Mouse (Mus musculus) heart, postnatal 36 days (tissue): ENCODE measurements around the gene Hoxc11. TPM values are rescaled to one million over a fixed set of nuclear protein-coding genes. Genes with fewer than 3 reads are reported as not detected.

ENCODE experiments used
- DNase-seq, 2 experiments: peaks; one replicate each; pipeline ENCODE4 v3.0.0; 2021 to 2022
- intact Hi-C: fragments of 180-260 bp; cut with DNase I; formaldehyde crosslinking; loops from one replicate; pipeline ENCODE4 v1.15.1; 2025
- total RNA-seq, 2 experiments: library from RNA; stranded (reverse); gene quantifications; 2 replicates each; pipeline ENCODE4 v1.2.3; 2021

Gene Hoxc11
- total RNA-seq: not detected

DNA sequence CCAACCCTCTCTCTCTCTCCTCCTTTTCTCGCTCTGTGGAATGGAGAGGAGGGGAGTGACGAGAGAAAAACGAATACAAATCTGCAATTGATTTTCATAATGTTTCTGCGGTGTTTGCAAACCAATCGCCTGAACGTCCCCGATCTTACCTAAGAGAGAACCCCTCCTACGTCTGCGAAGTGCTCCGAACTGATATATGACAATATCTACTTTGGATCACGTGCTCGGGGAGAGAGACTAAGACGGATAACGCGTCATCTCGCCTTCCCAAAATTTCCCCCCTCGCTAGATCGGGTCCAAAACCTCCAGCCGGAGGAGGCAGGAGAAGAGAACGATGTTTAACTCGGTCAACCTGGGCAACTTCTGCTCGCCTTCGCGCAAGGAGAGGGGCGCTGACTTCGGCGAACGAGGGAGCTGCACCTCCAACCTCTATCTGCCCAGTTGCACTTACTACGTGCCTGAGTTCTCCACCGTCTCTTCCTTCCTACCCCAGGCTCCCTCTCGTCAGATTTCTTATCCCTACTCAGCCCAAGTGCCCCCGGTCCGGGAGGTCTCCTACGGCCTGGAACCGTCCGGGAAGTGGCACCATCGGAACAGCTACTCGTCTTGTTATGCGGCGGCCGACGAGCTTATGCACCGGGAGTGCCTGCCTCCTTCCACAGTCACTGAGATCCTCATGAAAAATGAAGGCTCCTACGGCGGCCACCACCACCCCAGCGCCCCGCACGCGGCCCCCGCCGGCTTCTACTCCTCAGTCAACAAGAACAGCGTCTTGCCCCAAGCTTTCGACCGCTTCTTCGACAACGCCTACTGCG is at the start of gene Hoxc11:
TSS of gene Hoxc11 (plus strand) at position 236 of the 815 bp plus-strand sequence.
- no peak for DNase-seq
- intact Hi-C loops: no loop called here

GRCm38 (mm10) chr15:102904946-102905345 is 49.3 kb upstream of the Hoxc11 start:
- intact Hi-C loops: no loop called here

GRCm38 (mm10) chr15:102909536-102909935 is 44.7 kb upstream of the Hoxc11 start:
- DNase-seq: no peak
- intact Hi-C loops: no loop called here

More at GRCm38 (mm10) chr15:102904946-102905345, 49.3 kb upstream of the Hoxc11 start:
- DNase-seq: no peak

GRCm38 (mm10) chr15:102910038-102910437 is 44.2 kb upstream of the Hoxc11 start:
- intact Hi-C loops: no loop called here
- DNase-seq: no peak

DNA sequence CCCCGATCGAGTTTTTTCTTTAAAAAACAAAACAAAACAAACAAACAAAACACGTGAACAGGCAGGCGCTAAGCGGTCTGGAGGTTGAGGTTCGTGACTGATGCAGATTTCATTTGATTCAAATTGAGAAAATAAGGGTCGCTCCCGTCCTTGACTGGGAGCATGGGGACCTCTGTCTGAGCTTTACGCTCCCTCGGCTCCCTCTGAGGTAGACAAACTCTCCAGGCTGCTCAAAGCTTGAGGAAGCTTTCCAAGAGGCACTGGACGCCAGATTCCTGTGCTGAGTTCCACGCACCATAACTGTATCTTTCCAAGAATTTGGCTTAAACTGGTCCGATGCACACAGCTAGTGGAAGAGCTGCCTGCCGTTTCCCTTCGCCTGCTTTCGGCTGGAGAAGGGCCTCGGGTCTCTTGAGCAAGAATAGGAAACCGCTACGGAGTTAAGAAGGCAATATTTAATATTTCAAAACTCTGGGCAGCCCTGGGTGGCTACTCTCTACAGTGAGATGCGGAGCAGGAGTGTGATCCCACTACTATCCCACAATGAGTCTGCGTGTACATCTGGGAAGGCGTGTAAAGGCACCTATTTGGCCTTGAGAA is 43.6 kb upstream of the Hoxc11 start:
- DNase-seq: no peak
- intact Hi-C loops: no loop called here

DNA sequence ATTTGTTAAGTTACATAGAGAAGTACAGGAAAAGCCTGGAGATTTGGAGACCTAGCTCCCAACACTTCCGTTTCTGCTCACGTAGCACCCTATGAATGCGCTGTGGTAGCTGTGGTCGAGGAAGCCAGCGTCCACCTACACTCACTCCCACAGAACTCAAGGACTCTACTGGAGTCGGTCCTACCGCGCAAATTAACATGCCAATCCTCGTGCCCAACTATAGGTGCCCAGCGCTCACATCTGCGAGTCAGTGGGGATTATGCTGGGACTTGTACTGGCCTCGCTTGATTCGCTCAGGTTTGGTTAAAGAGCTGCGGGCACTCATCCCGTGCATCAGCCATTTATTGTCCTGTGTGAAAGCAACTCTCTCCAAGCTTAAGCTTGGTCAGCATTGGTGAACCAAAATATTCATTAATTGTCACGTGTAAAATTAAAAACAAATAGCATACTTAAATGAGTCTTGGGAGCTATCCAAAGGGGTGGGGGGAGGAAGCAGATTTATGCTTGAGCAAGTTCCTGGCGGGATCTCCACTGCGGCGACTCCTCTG is 41.1 kb upstream of the Hoxc11 start:
- no peak for DNase-seq
- intact Hi-C loops: no loop called here

GRCm38 (mm10) chr15:102917972-102918572 is 36.2 kb upstream of the Hoxc11 start:
- no peak for DNase-seq
- intact Hi-C loops: no loop called here

GRCm38 (mm10) chr15:102918611-102919265 is 35.5 kb upstream of the Hoxc11 start:
- no peak for DNase-seq
- intact Hi-C loops: no loop called here

GRCm38 (mm10) chr15:102919336-102920180 is 34.7 kb upstream of the Hoxc11 start:
- no peak for DNase-seq
- intact Hi-C loops: loop anchor here (5.0 kb wide), 1 partner anchor 113 kb away; no protein-coding TSS in a partner anchor

GRCm38 (mm10) chr15:102920619-102921018 is 33.6 kb upstream of the Hoxc11 start:
- DNase-seq: peak in 1 of 2 experiments; percentile 22
- intact Hi-C loops: loop anchor here (5.0 kb wide), 1 partner anchor 112 kb away; no protein-coding TSS in a partner anchor

- intact Hi-C loops: loop anchor here (5.0 kb wide), 1 partner anchor 111 kb away; no protein-coding TSS in a partner anchor
Observed at GRCm38 (mm10) chr15:102921053-102922011, 32.9 kb upstream of the Hoxc11 start, which contains the start of gene Hoxc13. Gene Hoxc13 (plus strand): TSS chr15:102921103.

DNA sequence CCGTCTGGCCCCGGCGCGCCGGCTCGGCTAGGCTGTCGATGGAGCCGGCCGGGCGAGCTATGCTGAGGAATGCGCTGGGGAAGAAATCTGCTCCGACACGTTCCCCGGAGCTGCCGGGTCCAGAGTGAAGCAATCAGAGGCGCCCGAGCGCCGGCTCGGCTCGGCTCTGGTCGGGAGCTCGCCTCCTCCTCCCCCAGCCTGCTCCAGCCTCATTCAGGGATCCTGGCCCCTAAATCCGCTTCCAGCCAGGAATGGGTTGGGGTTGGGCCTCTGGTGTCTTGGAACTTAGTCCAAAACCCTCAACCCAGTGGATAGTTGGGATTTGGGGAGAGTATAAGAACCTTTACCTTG is 32.2 kb upstream of the Hoxc11 start:
- DNase-seq: no peak

More at GRCm38 (mm10) chr15:102921053-102922011, 32.9 kb upstream of the Hoxc11 start, which contains the start of gene Hoxc13:
- no peak for DNase-seq

DNA sequence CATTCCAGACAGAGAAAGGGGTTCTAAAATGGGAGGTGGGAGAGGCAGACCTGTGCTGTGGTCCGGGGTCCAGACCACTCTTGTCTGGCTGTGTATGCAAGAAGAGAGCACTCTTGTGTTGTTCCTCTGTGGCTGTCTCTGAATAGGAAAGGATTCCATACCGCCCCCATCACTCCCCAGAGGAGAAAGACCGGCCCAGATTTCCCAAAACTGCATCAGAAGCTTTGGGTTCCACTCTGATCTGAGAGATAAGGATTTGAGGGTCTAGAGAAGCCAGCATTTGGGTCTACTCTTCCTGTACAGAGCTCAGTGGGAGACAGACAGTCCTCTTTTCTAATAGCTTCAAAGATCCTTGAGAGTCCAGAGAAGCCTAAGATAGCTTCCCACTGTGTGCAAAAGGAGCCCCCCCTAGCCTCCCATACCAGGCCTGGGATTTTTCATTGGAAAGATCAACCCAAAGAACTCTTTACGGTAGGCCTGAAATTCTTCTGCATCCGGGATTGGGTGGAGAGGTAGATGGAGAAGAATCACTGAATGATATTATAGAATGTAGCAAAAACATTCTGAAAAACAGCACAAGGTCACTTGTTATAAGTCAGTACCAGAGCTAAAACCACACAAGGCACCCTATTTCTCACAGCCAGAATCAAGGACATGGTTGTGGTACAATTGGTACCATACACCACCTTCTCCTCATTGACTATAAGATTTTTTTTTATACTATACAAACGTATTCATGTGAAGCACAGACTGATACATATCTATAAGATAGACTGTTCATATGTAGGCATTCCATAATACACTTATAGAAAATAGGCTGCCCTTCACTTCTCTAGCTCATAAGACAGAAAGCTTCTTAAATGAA is 31.4 kb upstream of the Hoxc11 start:
- intact Hi-C loops: loop anchor here (5.0 kb wide), 1 partner anchor 109 kb away; no protein-coding TSS in a partner anchor
- no peak for DNase-seq

More for the DNA sequence above, 32.2 kb upstream of the Hoxc11 start:
- intact Hi-C loops: loop anchor here (5.0 kb wide), 1 partner anchor 110 kb away; no protein-coding TSS in a partner anchor

- intact Hi-C loops: no loop called here
- DNase-seq: no peak
Observed at GRCm38 (mm10) chr15:102927032-102927645, 27.1 kb upstream of the Hoxc11 start.

- DNase-seq: no peak
- intact Hi-C loops: no loop called here
Observed at GRCm38 (mm10) chr15:102931706-102932358, 22.4 kb upstream of the Hoxc11 start.

GRCm38 (mm10) chr15:102934438-102934837 is 19.8 kb upstream of the Hoxc11 start:
- intact Hi-C loops: no loop called here
- no peak for DNase-seq
